Mouse (Mus musculus) CD4-positive, CD25-positive, alpha-beta regulatory T cell, adult 4 months (primary cell): ENCODE results near the gene Fam98a. TPM values are rescaled to one million over a fixed set of nuclear protein-coding genes. Genes with fewer than 3 reads are reported as not detected.

ENCODE experiments used
- ATAC-seq: one replicate; pipeline ENCODE4 v1.8.0; 2017
- polyA plus RNA-seq, 2 experiments: library from polyadenylated mRNA; unstranded; fragments of 100-300 nt; shearing (Covaris generic); gene quantifications; one replicate each; pipeline ENCODE4 v1.2.1; 2017

The Fam98a gene
- polyA plus RNA-seq, 2 experiments from 2014 or later: 14.8 to 15.1 TPM

DNA sequence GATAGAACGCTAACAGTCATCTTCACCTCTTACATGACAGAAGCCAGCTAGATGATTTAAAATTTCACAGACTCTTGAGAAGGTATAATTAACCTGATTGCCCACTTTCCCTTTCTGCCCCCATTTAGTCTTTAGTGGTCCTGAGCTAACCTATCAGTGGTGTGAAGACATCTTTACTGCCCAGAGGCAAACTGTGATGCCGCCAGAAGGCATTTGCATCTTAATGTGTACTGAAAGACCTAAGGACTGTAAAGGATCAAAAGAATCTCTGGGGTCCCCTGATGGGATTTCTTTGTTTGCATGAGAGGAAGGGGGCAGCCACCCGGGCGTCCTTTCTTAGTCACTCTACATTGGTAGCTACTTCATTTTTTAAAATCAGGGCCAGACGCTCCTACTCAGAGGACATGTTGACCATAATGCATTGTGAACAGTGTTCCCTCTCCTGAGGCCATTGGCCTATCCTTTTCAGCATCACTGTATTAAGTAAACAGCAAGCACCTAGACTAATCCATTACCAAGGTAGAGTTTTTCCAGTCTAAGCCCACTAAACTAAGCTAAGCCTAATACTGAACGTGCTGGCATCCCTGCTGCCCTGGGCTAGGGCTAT lies 30.4 kb downstream of the Fam98a start:
- no peak for ATAC-seq

DNA sequence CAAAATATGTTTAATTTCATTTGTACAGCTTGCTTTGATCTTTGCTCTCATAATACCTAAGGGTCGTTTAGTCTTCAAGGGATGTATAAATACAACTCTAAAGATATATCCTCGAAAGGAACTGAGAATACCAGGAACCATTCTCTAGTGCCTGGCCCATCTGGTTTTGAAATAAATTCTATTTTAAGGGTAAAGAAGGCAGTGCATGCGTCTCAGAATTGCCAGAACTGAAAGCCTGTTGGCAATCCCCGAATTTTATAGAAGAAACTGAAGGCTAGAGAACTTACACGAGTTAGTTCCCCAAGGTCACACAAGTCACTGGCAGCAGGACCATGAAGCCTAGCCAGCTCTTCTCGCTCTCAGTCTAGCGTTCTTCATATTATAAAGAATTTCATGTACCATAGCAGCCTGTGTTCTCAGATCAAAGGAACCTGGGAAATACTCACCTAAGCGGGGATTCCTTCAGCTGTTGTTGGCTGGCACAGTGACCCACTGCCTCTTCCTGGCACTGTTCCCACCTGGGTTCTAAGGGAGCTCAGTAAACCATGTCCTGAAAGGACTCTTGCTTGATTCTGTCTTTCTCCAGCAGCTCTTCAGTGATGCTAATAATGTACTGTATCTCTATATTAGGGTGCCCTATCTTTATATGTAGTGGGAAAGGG lies 32.4 kb downstream of the Fam98a start:
- no peak for ATAC-seq

DNA sequence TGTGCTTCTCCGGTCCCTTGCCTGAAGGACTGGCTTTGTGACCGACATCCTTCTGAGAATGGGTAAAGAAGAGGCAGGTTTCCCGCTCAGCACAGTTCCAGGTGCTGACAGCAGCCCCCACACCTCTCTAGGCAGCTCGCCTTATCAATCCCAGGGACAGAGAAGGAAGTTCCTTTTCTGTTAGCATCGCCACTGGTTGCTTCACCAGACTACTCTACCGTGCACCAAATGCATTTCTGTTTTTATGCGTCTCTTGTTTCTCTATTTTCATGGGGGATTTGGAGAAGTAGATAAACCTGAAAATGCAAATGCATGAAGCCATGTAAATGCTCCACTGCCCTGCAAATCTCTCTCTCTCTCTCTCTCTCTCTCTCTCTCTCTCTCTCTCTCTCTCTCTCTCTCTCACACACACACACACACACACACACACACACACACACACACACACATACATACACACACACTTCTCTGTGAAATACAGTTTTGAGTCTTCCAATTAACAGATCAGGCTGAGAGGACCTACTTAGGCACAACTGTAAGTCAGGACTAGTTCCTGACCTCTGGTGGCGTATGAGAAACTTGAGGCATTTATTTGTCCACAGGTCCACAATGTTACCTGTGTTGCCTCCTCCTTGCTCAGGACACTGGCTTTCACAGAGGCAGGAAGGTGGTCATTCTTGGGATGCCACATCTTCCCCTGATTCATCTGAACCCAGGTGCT lies 33.4 kb downstream of the Fam98a start:
- no peak for ATAC-seq

DNA sequence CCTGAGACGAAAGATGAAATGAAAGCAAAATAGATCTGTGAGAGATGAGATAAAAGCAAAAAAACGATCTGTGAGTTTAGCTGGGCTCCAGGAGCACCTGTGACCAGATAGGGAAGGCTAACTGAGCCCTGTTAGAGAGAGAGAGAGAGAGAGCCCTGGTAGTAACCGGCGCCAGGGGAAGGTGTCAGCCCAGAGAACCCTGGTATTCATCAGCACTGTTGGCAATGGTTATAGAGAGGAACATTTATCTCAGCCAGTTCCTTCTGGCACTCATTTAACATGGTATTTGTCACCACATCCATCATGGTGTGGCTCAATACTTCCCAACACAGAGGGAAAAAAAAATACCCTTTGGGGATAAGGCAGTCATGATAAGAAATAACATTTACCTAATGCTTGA lies 35.2 kb downstream of the Fam98a start:
- ATAC-seq: no peak

DNA sequence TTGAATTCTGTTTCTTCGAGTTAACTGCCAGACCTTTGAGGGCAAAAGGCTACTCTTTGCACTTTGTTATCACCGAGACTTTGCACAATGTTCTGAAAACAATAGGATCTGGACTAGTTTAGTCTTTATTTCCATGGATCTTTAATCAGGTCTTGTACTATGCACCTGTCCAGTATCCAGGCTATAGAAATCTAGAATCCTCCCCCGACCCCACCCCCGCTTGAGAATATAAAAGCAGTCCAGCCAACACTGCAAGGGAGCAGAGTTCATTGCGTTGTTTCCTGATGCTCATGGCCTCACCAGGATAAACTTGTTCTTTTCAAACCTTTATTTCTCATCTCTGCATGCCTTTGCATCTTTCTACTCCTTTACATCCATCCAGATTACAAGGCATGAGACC lies 42.5 kb downstream of the Fam98a start:
- ATAC-seq: no peak

DNA sequence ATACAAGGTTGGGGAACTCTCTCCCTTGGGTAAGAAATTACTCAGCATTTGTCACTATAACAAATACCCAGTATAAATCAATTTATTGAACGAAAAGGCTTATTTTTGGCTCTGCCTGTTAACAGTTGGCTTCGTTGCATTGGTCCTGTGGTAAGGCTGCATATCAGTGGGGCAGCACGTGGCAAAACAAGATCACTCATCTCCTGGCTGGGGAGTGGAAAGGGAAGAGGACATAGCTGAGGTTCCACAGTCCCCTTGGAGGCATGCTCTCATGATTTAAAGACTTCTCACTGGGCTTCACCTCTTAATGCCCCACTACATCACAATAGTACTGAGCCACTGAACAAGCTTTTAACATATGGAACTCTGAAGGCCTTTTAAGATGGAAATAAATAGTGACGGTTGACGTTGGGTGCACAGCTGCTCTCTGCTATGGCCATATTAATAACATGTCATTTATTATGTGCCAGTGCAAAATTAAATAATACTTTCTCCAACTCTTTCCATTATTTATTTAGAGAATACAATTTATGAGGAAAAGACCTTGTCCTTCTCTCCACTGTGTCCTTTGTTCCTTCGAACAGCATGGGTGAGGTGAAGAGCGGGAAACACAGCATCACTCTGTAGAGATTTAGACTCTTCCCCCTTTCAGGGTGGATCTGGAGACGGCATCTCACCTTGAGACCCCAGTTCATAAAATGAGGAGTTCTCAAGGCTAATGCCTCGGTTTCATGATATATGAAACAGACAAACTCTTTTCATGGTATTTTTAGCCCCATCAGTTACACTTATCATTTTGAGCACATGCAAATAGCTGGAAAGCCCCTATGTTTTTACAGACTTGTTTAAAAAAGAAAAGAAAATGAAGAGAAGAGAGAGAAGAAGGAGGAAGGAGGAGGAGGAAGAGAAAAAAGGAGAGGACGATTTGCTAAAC lies 44.8 kb downstream of the Fam98a start:
- no peak for ATAC-seq

DNA sequence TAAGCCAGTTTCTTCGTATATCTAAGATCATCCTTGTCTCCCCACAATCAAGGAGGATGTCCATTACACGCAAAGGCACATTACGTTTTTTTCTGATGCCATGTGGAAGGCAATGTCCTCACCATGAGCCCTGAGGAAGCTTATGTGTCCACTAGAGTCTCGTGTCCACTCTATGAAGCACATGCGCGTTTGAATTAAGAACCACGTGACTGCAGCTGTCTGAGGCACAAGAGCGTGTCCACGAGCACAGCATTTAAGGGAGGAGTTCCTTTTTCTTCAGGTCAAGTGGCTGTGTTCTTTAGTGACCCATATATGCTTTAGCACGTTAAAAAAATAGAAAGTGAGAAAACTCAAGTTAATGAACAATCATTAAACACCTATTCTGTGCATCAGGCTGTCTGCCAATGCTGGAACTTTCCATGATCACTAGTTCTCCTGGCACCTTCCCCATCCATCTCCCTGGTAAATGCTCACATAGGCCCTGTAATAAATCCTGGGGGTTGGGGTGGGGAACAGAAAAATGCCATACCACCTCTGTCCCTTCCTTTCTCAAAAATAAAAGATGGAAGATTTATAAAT lies 45.6 kb downstream of the Fam98a start:
- ATAC-seq: no peak

DNA sequence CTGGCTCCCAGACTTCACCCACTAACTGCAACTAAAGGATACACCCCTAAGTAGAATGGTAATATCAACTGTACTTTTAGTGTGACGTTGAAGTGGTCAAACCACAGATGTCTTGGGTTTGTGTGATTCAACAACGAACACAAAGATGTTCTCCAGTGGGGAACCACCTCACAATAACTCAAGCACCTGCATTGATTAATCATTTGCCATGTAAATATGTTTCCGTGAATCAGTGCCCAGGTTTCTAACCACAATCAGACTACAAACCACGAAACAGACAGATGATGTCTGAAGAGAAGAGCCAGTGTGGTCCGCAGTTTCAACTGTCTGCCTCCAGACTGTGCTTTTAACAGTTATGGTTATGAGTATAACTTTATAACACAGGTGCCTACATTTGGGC lies 46.7 kb downstream of the Fam98a start:
- no peak for ATAC-seq

DNA sequence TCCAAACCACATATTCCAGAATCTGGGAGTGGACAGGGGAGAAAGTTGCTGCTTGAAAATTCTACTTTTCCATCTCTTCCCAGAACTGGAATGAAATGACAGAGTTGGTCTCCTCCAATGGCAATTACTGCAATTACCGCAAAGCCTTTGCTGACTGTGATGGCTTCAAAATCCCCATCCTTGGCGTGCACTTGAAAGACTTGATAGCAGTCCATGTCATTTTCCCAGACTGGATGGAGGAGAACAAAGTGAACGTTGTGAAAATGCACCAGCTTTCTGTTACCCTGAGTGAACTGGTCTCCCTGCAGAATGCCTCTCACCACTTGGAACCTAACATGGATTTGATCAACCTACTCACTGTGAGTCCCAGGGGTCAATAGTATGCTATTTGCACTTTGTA lies 48.7 kb downstream of the Fam98a start:
- ATAC-seq: no peak

DNA sequence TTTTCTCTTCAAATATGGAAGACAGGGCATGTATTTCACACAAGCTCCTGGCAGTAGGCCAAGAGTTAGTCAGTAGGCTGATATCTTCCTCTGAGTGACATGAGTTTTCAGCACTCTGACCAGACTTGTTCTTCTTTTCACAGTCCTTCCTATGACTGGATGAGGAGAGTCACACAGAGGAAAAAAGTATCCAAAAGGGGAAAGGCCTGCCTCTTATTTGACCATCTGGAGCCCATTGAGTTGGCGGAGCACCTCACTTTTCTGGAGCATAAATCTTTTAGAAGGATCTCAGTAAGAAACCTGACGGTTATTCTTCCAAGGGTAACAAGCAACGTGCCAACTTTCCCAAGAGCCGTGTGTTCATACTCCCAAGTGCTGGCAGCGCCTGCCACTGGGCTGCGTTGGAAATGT lies 53.5 kb downstream of the Fam98a start:
- ATAC-seq: no peak

DNA sequence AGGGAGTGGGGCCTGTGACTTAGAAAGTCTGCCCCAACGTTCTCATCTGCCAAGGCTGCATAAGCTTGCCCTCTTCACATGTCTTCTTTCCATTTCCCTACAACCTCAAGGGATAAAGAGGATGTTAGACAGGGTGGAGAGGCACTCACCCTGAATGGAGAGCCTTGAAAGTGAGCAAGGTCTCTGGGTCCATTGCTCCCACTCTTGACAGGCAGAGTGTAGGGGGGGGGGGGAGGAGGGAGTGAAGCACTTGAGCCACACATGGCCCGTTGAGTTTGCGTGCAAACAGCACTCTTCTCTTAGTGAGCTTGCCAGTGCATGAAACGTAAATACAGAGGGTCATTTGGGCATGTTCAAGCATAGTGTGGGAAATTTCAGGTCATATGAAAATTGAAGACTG lies 56.5 kb downstream of the Fam98a start:
- no peak for ATAC-seq

Other genes with a start within 250 kb of the Fam98a start
- 1 to 10 TPM in 1 of 2 experiments, under 1 TPM in 1; 0.69 to 3.7 TPM for gene Rasgrp3, start 116.0 kb downstream of the Fam98a start, polyA plus RNA-seq